Mouse (Mus musculus): ENCODE measurements around the gene Stard13.

Stard13 gene

GRCm38 (mm10) chr5:151054100-151054742 lies 179.4 kb downstream of the Stard13 start:
- DNase-seq, result peak; percentile 11

GRCm38 (mm10) chr5:151053190-151053589 lies 180.4 kb downstream of the Stard13 start:
- no peak for DNase-seq

GRCm38 (mm10) chr5:151052331-151052730 lies 181.3 kb downstream of the Stard13 start:
- no peak for DNase-seq

GRCm38 (mm10) chr5:151047488-151047887 lies 186.1 kb downstream of the Stard13 start:
- no peak for DNase-seq

GRCm38 (mm10) chr5:151046917-151047316 lies 186.7 kb downstream of the Stard13 start:
- DNase-seq, result no peak

GRCm38 (mm10) chr5:151046131-151046530 lies 187.5 kb downstream of the Stard13 start:
- no peak for DNase-seq

GRCm38 (mm10) chr5:151042911-151043310 lies 190.7 kb downstream of the Stard13 start:
- no peak for DNase-seq

GRCm38 (mm10) chr5:151037871-151038270 lies 195.8 kb downstream of the Stard13 start:
- peak; percentile 69 for DNase-seq

GRCm38 (mm10) chr5:151034715-151035512 lies 198.7 kb downstream of the Stard13 start:
- no peak for DNase-seq

- no peak for DNase-seq
Measured at GRCm38 (mm10) chr5:151028906-151029305, 204.7 kb downstream of the Stard13 start.

GRCm38 (mm10) chr5:151027171-151027570 lies 206.5 kb downstream of the Stard13 start:
- peak; percentile 87 for DNase-seq

GRCm38 (mm10) chr5:151026069-151026468 lies 207.6 kb downstream of the Stard13 start:
- DNase-seq, result no peak

GRCm38 (mm10) chr5:151024483-151024882 lies 209.2 kb downstream of the Stard13 start:
- no peak for DNase-seq

- DNase-seq, result peak; percentile 50
Measured at GRCm38 (mm10) chr5:151023461-151023860, 210.2 kb downstream of the Stard13 start.

GRCm38 (mm10) chr5:151022939-151023338 lies 210.7 kb downstream of the Stard13 start:
- no peak for DNase-seq

GRCm38 (mm10) chr5:151022026-151022425 lies 211.6 kb downstream of the Stard13 start:
- no peak for DNase-seq

GRCm38 (mm10) chr5:151020831-151021230 lies 212.8 kb downstream of the Stard13 start:
- no peak for DNase-seq

- no peak for DNase-seq
Measured at GRCm38 (mm10) chr5:151020031-151020820, 213.4 kb downstream of the Stard13 start.

- DNase-seq, result no peak
Measured at GRCm38 (mm10) chr5:151018959-151019358, 214.7 kb downstream of the Stard13 start.

- DNase-seq, result no peak
Measured at GRCm38 (mm10) chr5:151018450-151018849, 215.2 kb downstream of the Stard13 start.

GRCm38 (mm10) chr5:151004216-151004755 lies 229.3 kb downstream of the Stard13 start:
- no peak for DNase-seq

- DNase-seq, result no peak
Measured at GRCm38 (mm10) chr5:151002051-151002450, 231.6 kb downstream of the Stard13 start.

- no peak for DNase-seq
Measured at GRCm38 (mm10) chr5:151001111-151001510, 232.5 kb downstream of the Stard13 start.
